Mouse (Mus musculus) right cerebral cortex, postnatal 4 days (tissue): Measurements from ENCODE around the gene Rwdd1.
"Not testable (repeated sequence)": the region's sequence is repeated elsewhere in the genome, so short reads cannot be mapped to it uniquely, and the experiment has no call there.

Experiments
- DNase-seq: peaks from one replicate; pipeline ENCODE4 v3.0.0-alpha.2; 2022

The Rwdd1 gene

GRCm38 (mm10) chr10:34019302-34020075, at the start of gene Rwdd1:
Gene Rwdd1, minus strand, starts transcription at chr10:34019624.
- DNase-seq = peak; percentile 96

DNA sequence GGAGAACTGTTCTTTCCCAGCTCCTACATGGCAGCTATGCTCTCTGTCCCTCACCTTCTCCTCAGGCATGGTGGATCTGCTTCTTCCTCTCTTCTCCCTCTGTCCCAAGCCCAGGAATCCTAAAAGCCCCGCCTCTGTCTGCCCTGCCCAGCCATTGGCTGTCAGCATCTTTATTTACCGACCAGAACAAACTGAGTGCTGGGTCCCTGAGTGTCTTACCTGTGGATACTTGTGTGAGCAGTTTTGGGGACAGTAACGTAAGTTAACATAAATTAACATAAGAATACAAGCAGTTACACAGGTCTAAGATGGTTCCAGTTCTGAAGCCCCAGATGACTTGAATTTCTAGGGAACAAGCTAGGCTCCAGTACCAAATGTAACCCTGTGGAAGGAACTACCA, 47.2 kb upstream of the Rwdd1 start:
- no peak for DNase-seq

DNA sequence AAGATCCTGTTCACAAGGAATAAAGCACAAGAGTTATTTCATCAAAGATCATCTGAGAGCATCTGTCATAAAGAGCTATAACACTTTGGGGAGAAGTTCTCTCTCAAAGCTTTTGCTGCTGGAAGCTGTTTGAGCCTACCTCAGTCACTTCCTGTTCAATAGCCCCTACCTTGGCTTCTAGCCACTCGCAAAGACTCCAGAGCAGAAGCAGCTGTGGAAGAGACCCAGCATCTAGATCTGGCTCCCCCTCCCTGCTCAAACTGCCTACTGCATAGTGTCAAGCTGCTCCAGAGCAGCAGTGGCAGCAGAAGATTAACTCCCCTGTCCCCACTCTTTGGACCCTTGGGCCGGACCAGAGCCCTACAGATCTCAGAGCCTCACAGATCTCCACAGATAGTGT, 34.6 kb upstream of the Rwdd1 start:
- DNase-seq = no peak

DNA sequence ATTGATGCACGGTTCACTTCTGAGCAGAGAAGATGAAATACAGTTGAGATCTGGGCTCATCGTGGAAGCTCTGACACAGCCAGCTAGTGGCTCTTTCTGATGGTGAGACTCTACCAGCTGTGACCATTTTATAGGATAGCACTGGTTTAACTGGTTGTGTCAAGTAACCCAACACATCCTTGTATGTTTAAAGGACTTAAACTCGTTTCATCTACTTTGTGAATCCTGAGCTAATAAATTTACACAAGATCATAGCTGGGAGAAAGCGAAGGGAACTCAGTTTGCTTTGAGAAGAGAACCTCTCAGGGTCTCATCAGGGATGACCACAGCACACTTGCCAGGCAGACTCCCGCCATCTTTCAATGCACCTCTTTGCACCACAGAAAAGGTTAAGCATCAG, 24.8 kb upstream of the Rwdd1 start, which contains the start of gene Calhm4:
Gene Calhm4 (minus strand): TSS at position 101 of the 400 bp plus-strand sequence.
- no peak for DNase-seq

GRCm38 (mm10) chr10:34037401-34037800, 18.0 kb upstream of the Rwdd1 start, which contains the start of gene Trappc3l:
Gene Trappc3l, plus strand, starts transcription at chr10:34037597.
- DNase-seq = no peak

DNA sequence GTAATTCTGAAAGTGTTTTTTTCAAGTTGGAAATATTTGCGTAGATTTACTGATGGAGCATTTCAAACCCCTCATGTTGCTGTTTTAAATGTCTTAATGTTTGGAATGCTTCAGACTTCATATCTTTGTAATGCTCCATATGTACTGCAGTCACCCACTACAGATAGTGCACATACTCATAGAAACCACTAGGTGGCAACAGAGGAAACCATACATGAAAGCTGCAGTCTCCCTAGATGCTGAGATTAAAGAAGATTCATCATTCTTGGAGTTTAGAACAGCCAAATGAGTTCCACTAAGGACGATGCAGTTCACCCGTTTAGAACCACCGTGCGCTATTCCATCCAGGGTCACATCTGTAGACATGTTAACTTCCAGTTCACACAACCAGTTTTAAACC, 17.2 kb upstream of the Rwdd1 start:
- no peak for DNase-seq

- DNase-seq = peak; percentile 79
These were observed 14.3 kb upstream of the Rwdd1 start for GRCm38 (mm10) chr10:34033630-34034305.

GRCm38 (mm10) chr10:34030322-34030721, 10.9 kb upstream of the Rwdd1 start:
- no peak for DNase-seq

DNA sequence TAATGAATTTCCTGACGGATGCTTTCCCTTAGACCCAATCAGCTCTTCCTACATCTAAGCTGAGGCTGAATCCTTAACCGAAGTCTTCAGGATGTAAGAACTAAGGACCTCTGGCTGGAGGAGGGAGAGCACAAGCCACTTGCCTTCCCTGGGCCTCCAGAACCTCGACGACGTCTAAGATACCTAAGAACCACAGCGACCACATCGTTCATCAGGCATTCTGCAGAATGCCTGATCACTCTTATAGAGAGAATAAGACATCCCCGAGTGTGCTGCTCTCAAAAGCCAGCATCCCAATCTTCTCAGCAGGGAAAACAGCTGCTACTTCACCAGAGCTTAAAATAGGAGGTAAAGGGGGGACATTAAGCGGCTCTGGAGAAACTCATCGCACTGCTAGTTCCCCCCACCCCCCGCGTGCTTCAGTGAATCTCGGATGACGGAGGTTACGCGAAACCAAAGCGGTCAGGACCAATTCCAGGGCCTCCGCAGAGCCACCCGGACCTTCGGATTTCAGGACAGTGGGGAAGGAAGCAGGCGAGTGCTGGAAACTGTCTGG, 600 bp downstream of the Rwdd1 start:
- peak; percentile 43 for DNase-seq

DNA sequence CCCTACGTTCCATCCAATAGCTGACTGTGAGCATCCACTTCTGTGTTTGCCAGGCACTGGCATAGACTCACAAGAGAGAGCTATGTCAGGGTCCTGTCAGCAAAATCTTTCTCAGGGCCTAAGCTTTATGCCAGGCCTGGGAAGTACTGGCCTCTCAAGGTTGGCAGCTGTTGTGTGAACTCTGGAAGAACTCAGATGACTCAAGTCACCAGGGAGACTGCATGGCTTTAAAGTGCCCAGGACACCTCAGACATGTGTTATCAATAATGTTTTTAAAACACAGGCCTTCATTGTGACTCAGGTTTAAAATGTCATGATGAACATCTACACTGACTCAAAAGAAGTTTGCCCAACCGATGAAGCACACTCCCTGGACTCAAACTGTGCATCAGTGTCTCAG, 6.2 kb downstream of the Rwdd1 start:
- no peak for DNase-seq

DNA sequence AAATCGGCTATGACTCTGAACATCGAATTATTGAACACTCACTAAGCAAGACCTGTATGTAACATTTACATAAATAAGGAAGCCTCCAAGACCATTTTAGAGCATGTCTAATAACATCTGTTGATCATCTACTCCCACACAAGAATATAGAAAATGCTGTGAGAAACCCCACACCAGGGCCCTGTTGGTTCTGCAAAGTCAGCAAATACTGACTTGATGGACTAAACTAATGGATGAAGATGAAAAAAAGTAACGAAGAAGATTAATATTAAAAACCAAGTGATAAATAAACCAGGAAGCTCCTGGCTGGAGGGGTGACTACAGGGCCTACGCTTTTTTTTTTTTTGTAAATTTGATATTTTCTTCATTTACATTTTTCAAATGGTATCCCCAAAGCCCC, 6.8 kb downstream of the Rwdd1 start:
- DNase-seq = no peak

DNA sequence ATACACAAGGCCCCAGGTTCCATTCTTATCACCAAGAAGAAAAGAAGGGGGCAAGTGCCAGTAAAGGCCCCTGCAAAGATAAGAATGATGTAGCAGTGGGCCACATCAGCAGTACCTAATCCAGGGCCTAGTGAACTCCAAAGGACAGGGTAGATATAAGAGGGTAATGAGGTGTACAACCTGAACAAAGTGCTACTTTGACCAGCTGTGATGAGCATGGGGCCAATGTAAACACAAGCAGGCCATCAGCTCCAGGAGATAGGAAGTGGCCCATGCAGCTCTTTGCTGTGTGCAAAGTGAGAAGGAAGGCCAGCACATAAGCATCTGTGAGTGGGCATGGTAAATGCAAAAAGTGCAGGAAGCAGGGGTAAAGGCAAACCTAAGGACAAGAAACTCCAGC, 21.0 kb downstream of the Rwdd1 start:
- no peak for DNase-seq

DNA sequence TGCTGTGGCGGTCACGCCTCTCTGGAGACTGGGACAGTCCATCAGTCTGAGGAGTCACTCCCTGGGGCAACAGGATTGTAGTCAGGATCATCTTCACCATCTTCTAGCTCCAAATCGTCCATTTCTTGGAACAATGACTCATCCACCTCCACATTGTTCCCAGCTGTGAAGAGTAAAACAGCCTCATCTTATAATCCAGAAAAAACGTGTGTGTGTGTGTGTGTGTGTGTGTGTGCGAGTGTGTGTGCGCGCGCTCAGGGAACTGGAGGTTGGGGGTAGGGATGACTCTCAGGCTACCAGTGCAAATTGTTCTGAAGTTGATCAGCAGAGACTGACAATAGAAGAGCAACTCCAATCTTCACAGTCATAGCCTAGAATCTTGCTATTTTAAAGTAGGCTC, 22.7 kb downstream of the Rwdd1 start:
- not testable (repeated sequence) for DNase-seq

DNA sequence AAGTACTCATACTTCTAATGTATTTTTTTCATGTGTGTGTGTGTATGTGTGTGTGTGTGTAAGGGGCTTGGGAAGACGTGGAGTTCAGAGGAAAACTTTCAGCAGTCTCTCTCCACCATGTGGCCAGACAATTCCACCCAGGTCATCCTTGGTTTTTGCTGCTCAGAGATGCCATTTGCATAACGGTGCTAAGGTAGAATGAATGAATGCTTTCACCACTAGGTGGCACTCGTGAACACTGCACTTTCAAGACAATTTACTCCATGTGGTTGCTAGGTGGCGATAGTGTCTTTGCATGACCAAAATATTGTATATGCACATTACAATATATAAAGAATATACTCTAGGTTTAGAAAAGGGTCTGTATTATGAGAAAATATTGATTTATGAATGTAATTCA, 32.7 kb downstream of the Rwdd1 start:
- DNase-seq = peak; percentile 61

- DNase-seq = no peak
These were observed 44.5 kb downstream of the Rwdd1 start for GRCm38 (mm10) chr10:33974781-33975494.

- no peak for DNase-seq
These were observed 66.9 kb downstream of the Rwdd1 start for GRCm38 (mm10) chr10:33952509-33952908.

- peak; percentile 72 for DNase-seq
These were observed 68.4 kb downstream of the Rwdd1 start, which contains the start of gene Zup1 for GRCm38 (mm10) chr10:33950803-33951583. Gene Zup1, minus strand, starts transcription at chr10:33951269.
